Mouse (Mus musculus) kidney, embryonic 14.5 days (tissue): ENCODE results near the gene Aurkb. TPM values are rescaled to one million over a fixed set of nuclear protein-coding genes. Genes with fewer than 3 reads are reported as not detected.
"Not testable (repeated sequence)": the region's sequence is repeated elsewhere in the genome, so short reads cannot be mapped to it uniquely, and the experiment has no call there.

Experiments used
- ATAC-seq: fragments of 200-750 bp; cut with Nextera tagmentation; 2 replicates; pipeline ENCODE4 v1.8.0; 2017; ENCODE audit warnings: moderate number of reproducible peaks, mild to moderate bottlenecking, moderate TSS enrichment, moderate library complexity; ENCODE audit not compliant: low FRiP score, low TSS enrichment
- H3K27ac ChIP-seq: fragments of 300-500 bp; sonication (generic); 2 replicates; pipeline ENCODE4 v1.5.1; 2014; ENCODE audit warnings: low read depth, mild to moderate bottlenecking, low read length, moderate library complexity, mixed read lengths
- H3K27me3 ChIP-seq: fragments of 300-500 bp; sonication (generic); 2 replicates; pipeline ENCODE4 v1.6.1; 2014; ENCODE audit warnings: mild to moderate bottlenecking, low read length; ENCODE audit not compliant: control insufficient read depth, insufficient read depth
- H3K36me3 ChIP-seq: fragments of 300-500 bp; sonication (generic); 2 replicates; pipeline ENCODE4 v1.6.1; 2014; ENCODE audit warnings: low read length, mixed read lengths; ENCODE audit not compliant: control insufficient read depth, insufficient read depth
- H3K4me1 ChIP-seq: fragments of 300-500 bp; sonication (generic); 2 replicates; pipeline ENCODE4 v1.6.1; 2014; ENCODE audit warnings: low read length, mixed read lengths; ENCODE audit not compliant: control insufficient read depth, insufficient read depth
- H3K4me2 ChIP-seq: fragments of 300-500 bp; sonication (generic); replicated peaks from 2 replicates; pipeline ENCODE4 v1.6.1; 2014; ENCODE audit warnings: low read depth, mild to moderate bottlenecking, low read length
- H3K4me3 ChIP-seq: fragments of 300-500 bp; sonication (generic); 2 replicates; pipeline ENCODE4 v1.5.1; 2014; ENCODE audit warnings: mild to moderate bottlenecking, low read length
- H3K9ac ChIP-seq: fragments of 300-500 bp; sonication (generic); 2 replicates; pipeline ENCODE4 v1.6.1; 2014; ENCODE audit warnings: low read depth, mild to moderate bottlenecking, low read length, moderate library complexity
- H3K9me3 ChIP-seq: fragments of 300-500 bp; sonication (generic); 2 replicates; pipeline ENCODE4 v1.6.1; 2016; ENCODE audit warnings: low read length; ENCODE audit not compliant: control insufficient read depth
- WGBS: fragments of 180-500 bp; shearing (Covaris S2); extraction: QIAGEN DNeasy Blood & Tissue Kit; methylation state at CpG from one replicate; pipeline ENCODE4 v1.1.7; 2014; 5-methylcytosine and 5-hydroxymethylcytosine counted together
- polyA plus RNA-seq: library from polyadenylated mRNA; unstranded; fragments of >200 nt; fragmentation: Nextera tagmentation; extraction: Ambion mirVana; gene quantifications from 2 replicates; pipeline ENCODE4 v1.2.1, GENCODE M21; 2014

Aurkb gene
- polyA plus RNA-seq, 1 experiment from 2014 or later: 155 TPM

DNA sequence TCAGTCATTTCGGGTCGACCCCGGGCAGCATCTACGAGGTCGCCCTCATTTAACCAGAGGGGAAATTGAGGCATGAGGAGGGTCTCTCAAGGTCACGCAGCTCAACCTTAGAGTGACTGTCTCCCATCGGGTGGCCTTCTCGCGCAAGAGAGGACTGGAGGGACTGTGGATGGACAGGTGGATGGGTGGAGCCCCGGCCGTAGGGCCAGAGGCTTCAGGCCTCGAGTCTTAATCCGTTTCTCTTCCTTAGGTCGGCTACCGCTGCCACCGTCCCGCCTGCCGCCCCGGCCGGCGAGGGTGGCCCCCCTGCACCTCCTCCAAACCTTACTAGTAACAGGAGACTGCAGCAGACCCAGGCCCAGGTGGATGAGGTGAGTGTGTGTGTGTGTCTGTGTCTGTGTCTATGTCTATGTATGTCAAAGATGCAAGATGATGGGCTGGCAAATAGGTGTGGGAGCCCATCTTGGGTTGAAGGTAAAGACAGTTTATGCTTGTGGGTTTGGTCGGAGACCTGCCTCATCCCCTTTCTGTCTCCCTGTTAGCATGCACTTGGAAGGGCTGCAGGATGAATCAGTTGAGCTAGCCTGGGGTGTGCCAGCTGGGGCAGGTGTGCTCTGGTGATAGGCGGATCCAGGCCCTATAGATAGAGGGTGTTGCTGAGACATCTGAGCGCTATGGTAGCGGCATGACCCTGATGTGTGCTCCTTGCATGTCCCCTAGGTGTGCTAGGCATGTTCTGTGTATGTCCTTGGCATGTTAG lies 43.6 kb downstream of the Aurkb start:
- Histone ChIP-seq H3K27ac (peak overlapping the region; percentile 94), H3K4me1 (peaks cover 21% of the 10 kb centered on the region), H3K36me3 (peaks cover 33% of the 10 kb centered on the region), H3K9ac (peak overlapping the region; percentile 99), H3K27me3 (no peaks in the 10 kb centered on the region), H3K9me3 (no peaks in the 10 kb centered on the region), H3K4me2 (peak overlapping the region; percentile 95), H3K4me3 (peak overlapping the region; percentile 100)
- ATAC-seq: peak; percentile 28
- 18% methylated on average over 14 of the region's 25 CpGs for WGBS

DNA sequence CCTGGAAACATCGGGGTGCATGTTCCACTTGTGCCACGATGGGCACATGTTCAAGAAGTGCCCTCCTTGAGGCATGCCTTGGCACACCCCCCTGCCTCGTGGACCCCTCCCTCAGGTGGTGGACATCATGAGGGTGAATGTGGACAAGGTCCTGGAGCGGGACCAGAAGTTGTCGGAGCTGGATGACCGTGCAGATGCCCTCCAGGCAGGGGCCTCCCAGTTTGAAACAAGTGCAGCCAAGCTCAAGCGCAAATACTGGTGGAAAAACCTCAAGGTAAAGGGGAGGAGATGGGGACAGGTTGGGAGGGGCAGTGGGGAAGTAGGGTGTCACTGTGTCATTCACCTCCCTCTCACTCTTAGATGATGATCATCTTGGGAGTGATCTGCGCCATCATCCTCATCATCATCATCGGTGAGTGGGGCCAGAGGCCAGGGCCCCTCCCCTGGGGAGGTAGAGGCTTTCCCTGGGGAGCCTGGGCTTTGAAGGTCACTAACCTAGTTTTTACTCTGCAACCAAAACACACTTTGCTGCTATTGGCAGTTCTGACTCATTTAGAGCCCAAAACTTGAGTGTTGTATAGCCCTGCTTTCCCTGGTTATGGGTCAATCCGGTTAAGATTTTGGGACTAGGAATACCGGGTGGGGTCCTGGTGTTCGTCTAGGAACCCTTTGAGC lies 44.3 kb downstream of the Aurkb start:
- no peaks in the 10 kb centered on the region for H3K27me3 ChIP-seq
- 0 out of 2 replicates have a peak overlapping the region, but pooled peaks have one; percentile 94 for H3K27ac ChIP-seq
- 81% methylated on average over 12 of the region's 12 CpGs for WGBS

DNA sequence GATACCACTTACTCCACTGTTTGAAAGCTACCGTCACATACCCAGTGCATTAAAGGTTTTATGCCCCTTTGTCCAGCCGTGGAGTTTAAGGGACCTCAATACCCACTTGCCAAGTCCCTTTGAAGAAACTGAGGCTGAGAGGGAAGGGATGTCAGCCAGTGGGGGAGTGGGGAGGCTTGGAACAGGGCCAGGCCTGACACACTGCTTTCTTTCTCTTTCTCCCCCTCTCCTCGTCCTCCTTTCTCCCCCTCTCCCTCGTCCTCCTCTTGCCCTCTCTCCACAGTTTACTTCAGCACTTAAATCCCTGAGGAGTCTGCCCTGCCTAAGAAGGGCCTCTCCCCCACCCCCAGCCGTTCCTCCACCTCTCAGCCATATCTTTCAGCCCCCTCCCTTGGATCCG lies 44.9 kb downstream of the Aurkb start:
- 64% methylated on average over 4 of the region's 6 CpGs for WGBS
- ATAC-seq: no peak
- Histone ChIP-seq H3K9me3 (no peaks in the 10 kb centered on the region), H3K36me3 (peaks cover 33% of the 10 kb centered on the region), H3K4me2 (peak overlapping the region; percentile 95; the same call in 1 of the 2 replicates), H3K4me3 (no peak overlapping the region), H3K4me1 (peaks cover 24% of the 10 kb centered on the region), H3K27ac (no peak overlapping the region), H3K27me3 (no peaks in the 10 kb centered on the region), H3K9ac (peak overlapping the region; percentile 99; the same call in 1 of the 2 replicates)

More for the DNA sequence above, 44.3 kb downstream of the Aurkb start:
- Histone ChIP-seq H3K9ac (peak overlapping the region; percentile 99), H3K9me3 (no peaks in the 10 kb centered on the region), H3K4me2 (peak overlapping the region; percentile 95), H3K4me1 (peaks cover 24% of the 10 kb centered on the region), H3K36me3 (peaks cover 33% of the 10 kb centered on the region), H3K4me3 (peak overlapping the region; percentile 100)
- no peak for ATAC-seq

DNA sequence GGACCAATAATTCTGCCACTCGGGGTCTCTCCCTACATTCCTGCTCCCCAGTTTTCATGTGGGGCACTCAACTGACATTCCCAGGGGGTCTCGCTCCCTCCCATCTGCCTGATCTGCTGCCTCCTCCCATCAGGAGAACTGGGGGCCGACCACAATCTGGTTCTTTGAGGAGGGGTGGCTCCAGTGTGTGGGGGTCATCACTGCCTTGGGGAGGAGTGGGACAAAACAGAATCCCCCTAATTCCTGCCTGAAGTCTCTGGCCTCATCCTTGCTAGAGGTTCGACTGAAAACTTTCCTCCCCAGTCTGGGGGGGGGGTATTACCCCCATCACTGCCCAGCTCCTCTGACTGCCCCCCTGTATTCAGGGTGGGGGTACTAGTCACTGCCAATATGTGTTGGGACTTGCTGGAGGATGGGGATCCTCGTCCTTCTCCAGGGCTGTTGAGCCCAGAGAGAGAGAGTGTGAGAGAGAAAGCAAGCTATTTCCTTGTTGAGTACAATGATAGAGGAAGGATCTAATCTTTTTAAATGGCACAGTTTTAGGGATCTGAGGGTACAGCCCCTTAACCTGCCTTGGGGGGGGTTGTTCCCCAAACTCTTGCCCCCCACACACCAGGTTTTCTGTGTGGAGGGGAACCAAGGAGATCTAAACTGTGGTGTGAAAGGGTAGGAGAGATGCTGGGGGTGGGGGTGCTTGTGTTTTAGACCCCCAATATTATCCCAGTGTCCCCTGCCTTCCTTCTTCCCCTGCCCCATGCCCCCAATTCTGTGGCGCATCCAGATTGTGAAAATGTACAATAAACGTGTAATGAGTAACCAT lies 46.3 kb downstream of the Aurkb start:
- peaks cover 32% of the 10 kb centered on the region for H3K4me1 ChIP-seq
- ATAC-seq: no peak
- H3K36me3 ChIP-seq: peaks cover 33% of the 10 kb centered on the region
- no peaks in the 10 kb centered on the region for H3K27me3 ChIP-seq
- no peaks in the 10 kb centered on the region for H3K9me3 ChIP-seq
- no peak overlapping the region for H3K4me3 ChIP-seq
- no peak overlapping the region for H3K27ac ChIP-seq
- 66% methylated on average over 7 of the region's 7 CpGs for WGBS
- no peak overlapping the region for H3K9ac ChIP-seq
- H3K4me2 ChIP-seq: no peak overlapping the region

DNA sequence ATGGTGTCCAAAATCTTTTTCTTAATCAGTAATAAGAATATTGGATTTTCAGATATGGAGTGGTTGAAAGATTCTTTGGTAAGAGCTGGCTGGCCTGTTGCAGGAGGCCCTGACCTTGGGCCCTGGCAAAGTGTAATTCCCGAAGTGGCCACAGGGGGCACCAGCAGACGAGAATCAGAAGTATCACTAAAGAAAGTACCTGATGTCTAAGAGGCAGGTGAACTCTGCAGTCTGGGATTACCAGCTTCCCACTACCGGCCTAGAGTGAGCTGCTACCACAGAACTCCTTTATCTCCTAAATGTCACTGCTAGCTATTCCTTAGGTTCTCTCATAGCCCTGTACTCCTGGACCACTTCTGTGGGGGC lies 46.9 kb downstream of the Aurkb start:
- Histone ChIP-seq H3K27me3 (no peaks in the 10 kb centered on the region), H3K9me3 (no peaks in the 10 kb centered on the region), H3K4me3 (no peak overlapping the region), H3K9ac (no peak overlapping the region), H3K4me2 (no peak overlapping the region), H3K27ac (no peak overlapping the region), H3K4me1 (peaks cover 38% of the 10 kb centered on the region), H3K36me3 (peaks cover 33% of the 10 kb centered on the region)
- ATAC-seq: no peak
- WGBS: 1% methylated on average over 3 of the region's 3 CpGs

DNA sequence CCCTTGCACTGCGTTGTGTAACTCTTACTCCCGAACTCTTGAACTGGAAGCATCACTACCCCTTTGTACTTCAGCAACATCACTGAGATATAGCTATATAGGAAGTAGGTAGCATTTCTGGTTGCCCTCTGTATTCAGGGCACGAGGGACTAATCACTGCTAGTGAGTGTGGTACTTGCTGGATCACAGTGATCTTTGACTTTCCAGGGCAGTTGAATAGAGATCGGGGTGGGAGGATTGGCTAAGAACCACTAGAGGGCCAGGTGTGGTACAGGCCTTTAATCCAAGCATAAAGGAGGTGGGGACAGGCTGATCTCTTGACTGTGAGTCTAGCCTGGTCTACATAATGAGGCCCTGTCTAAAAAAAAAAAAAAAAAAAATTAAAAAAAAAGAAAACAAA lies 47.4 kb downstream of the Aurkb start:
- 90% methylated on average over 4 of the region's 4 CpGs for WGBS
- Histone ChIP-seq H3K36me3 (peaks cover 33% of the 10 kb centered on the region), H3K4me3 (no peak overlapping the region), H3K9ac (no peak overlapping the region), H3K4me1 (peaks cover 43% of the 10 kb centered on the region), H3K4me2 (no peak overlapping the region), H3K27ac (no peak overlapping the region), H3K27me3 (no peaks in the 10 kb centered on the region), H3K9me3 (no peaks in the 10 kb centered on the region)
- no peak for ATAC-seq

DNA sequence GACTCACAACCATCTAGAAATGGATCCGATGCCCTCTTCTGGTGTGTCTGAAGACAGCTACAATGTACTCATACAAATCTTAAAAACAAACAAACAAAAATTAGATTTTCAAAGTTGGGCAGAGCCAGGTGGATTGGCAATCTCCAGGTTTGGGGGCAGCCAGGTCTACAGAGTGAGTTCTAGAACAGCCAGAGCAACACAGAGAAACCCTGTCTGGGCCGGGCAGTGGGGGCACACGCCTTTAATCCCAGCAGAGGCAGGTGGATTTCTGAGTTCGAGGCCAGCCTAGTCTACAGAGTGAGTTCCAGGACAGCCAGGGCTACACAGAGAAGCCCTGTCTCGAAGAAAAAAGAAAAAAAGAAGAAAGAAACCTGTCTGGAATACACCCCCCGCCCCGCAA lies 48.4 kb downstream of the Aurkb start:
- not testable (repeated sequence) for H3K4me2 ChIP-seq, H3K9me3 ChIP-seq, H3K27me3 ChIP-seq, H3K9ac ChIP-seq, H3K4me3 ChIP-seq, H3K27ac ChIP-seq, ATAC-seq
- WGBS: 88% methylated on average over 7 of the region's 7 CpGs
- peaks cover 53% of the 10 kb centered on the region for H3K4me1 ChIP-seq
- peaks cover 33% of the 10 kb centered on the region for H3K36me3 ChIP-seq

DNA sequence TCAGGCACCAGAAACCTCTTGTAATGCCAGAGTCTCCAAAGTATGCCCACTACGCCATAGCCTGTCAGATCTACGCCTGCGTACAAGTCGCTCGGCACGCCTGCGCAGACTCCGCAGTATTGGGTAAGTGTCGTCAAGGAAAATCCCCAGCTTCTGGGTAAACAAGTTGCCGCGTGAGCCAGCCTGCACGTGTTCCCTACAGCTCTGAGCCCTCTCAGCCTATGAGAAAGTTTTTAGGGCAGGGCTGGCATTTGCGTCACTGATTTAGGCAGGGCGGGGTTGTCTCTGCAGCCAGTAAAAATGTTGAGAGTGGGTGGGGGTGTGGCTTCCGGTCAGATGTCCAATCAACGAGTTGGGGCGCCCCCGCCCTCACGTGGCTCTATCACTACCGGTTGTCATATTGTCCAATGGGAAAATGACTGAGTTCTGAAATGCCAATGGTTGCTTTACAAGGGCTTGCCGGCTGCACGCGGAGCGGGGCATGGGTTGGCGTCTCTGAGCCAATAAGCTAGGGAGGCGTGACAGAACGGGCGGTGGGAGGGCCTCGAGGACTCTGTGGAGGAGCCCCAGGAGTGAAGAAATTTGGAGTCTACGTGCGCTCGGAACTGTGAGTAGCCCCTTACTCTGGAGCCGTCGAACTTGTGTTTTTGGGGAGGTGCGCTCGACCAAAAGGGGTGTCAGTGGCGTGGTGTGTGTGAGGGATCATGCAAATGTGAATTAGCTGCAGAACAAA lies 49.4 kb downstream of the Aurkb start, which contains the start of gene Per1:
Gene Per1, plus strand, starts transcription at position 521 of the 733 bp plus-strand sequence.
- Histone ChIP-seq H3K4me2 (peak within 1 kb of the TSS; percentile 95), H3K9me3 (no peaks in the 10 kb centered on the region), H3K27ac (peak within 1 kb of the TSS; percentile 89), H3K36me3 (peaks cover 28% of the 10 kb centered on the region), H3K4me3 (peak within 1 kb of the TSS; percentile 62), H3K27me3 (no peaks in the 10 kb centered on the region), H3K4me1 (peaks cover 51% of the 10 kb centered on the region), H3K9ac (peak within 1 kb of the TSS; percentile 74)
- ATAC-seq: peak; percentile 92
- under 1% methylated on average over 37 of the region's 37 CpGs for WGBS
